Mouse (Mus musculus) adrenal gland, adult (tissue): ENCODE results near the gene Nacc2.
A peak's percentile ranks its signal among the peaks of the same experiment; 100 is the strongest.

Experiments
- DNase-seq, 2 experiments: peaks; one replicate each; pipeline ENCODE4 v3.0.0; 2022 to 2023; ENCODE audit warnings: low spot score in 1 of 2; ENCODE audit not compliant: inconsistent age in 2 of 2

Nacc2 gene

DNA sequence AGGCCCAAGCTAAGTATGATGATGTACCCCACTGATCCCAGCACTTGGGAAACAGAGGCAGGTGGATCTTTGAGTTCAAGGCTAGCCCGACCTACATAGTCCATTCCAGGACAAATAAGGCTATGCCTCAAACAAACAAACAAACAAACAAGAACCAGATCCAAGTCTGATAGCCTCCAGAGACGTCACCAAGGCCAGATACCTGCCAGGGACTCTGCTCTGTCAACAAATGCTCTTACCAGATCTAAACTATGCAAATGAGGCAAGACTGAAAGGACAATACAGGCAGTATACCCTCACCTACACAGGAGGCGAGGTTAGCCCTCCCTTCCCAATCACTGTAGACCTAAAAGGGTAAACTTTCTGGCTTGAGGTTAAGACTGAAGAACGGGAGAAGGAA, 22.7 kb downstream of the Nacc2 start:
- DNase-seq = no peak

DNA sequence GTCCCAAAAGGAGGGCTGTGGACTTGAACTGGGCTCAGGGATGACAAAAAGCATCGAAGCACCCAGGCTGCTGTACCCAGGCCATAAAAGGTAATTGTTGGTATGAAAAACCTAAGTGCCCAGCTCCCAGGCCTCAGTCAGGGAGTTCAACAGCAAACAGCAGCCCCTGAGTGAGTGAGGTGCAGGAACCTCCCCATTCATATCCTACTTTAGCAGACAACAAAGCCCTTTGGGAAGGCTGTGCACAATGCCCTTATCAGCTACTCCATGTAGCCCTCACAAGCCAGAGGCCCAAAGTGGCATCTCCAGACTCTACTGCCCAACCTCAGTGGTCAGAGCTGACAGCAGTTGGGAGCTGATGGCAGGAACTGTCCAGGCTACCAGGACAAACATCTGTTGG, 23.2 kb downstream of the Nacc2 start:
- DNase-seq = no peak

- DNase-seq = no peak
Measured at GRCm38 (mm10) chr2:26099260-26099659, 23.8 kb downstream of the Nacc2 start.

DNA sequence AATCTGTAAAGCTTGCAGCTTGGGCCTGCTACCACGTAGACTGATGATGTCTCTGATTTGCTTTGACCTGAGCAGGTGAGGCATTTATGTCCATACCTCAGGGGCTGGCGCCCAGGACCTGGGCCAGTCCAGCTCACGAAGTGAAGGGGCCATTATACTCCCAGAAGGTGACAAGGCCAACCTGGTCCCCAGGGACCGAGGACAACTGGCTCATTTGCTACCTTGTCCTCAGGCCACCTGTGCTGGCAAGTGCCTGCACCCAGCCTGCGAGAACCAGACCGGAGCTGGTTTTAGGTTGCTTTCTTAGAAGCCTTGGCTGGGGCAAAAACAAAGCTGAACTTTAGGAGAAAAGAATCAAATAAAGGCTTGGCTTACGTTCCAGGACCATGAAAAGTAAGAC, 29.1 kb downstream of the Nacc2 start:
- DNase-seq = no peak

GRCm38 (mm10) chr2:26091771-26092393, 31.1 kb downstream of the Nacc2 start:
- peak in 1 of 2 experiments; percentile 51 for DNase-seq

DNA sequence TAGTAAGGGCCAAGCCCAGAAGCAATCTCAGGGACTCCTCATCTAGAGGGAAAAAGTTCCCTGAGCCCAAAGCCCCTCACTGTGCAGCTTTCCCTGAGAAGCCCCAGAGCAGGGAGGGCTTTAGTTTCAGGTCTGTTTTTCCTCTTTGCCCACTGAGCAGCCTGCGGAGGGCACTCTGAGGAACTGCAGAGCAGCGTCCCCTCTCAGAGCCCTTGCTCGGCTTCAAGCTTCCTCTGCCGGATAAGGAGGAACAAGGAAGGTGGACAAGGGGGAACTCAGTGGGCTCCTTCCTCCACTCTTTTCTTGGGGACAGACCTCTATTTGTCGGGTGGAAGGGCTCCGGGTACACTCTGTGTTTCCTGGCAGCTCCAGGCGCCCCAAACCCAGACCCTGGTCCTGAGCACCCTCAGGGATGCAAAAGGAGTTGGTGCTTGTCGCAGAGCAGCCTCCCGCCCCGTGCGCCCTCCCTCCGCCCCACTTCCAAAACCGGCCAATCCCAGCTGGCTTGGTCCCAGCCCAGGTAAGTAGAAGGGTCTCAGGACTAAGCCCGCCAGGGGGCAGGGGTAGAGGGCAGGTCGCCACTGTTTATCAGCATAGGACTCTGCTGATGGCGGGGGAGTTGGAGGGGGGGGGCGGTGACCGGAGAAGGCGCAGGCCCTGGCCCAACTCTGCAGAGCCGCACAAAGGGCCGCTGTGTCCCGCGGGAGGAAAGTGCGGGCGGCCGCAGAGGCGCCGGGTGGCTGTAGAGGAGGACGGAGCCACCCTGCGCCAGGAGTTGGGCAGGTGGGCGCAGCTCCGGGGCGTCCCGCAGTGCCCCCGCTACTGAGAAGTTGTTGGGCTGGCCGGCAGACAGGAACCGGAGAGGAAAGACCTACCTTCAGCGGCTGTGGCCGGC, 31.9 kb downstream of the Nacc2 start:
- no peak for DNase-seq

DNA sequence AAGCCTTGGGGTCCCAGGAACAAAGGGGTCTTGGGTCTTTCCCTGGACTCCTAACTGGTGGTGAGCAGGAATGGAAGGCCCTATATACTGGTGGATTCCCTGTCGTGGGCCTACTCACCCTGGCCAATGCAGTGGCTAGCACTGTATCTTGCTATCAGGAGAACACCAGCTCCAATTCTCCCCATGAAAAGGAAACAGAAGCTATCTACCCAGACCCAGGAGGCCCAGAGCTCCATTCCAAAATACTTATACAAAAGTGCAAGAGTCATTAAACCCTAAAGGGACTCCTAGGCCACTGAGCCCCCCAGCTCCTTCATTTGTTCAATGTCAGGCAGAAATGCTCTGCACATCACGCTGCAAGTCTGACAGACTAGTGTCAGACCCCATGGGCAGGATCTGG, 34.0 kb downstream of the Nacc2 start:
- DNase-seq = no peak

DNA sequence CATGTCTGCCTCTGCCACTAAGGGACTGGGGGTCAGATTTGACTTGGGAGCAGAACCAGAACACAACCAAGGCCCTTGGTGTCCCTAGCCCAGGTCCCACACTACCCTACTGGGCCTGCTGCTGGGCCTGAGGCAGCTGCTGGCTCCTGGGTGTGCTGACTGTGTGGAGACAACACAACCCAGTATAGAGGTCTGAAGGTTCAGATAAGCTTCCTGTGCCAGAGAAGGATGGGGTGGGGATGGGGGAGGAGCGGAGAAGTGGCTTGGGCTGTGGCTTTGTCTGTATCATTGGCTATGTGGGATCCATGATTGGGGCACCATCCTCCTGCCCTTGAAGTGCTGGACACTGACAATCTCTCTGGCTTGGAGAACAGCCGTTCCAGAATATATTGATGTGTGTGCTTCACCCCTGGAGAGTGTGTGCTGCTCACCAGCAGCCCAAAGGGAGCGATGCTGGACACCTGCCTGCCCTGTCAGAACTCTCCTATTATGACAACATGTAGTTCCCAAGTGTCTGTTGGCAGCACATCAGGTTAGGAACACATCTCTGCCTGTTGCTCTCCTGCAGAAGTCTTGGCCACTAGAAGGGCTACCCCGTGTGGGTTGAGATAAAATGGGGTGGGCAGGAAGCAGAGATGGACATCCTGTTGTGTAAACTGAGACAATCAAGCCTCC, 36.0 kb downstream of the Nacc2 start:
- DNase-seq = no peak

GRCm38 (mm10) chr2:26086505-26086904, 36.5 kb downstream of the Nacc2 start:
- DNase-seq = no peak

DNA sequence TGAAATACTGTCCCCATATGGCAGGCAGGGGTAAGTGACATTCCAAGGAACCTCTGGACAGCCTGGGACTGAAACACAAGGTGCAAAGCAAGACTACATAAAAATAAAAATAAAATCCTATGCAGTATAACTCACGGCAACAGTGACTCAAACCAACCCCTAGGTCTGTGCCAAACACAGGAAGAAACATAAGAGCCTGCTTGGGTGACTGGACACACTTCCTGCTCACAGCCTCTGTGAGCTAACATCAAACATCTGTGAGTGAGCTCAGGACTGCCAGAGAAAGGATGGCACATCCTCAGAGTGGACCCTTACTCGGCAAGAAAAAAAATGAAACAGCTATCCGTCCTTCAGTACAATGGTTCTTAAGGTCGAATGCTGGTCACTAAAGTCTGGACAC, 40.1 kb downstream of the Nacc2 start:
- DNase-seq = peak in 1 of 2 experiments; percentile 32

DNA sequence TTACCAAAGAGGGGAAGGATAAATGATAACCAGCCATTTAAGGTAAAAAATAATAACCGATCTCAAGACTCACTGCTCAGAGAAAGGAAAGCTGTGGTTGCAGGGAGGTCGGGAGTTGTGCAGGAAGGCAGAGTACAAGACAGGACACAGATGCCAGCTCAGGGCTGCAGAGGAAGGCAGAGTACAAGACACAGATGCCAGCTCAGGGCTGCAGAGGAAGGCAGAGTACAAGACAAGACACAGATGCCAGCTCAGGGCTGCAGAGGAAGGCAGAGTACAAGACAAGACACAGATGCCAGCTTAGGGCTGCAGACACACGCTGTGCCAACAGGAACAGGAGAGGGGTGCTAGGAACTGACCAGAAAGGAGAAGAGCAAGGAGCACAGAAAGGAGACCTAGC, 42.2 kb downstream of the Nacc2 start:
- no peak for DNase-seq

DNA sequence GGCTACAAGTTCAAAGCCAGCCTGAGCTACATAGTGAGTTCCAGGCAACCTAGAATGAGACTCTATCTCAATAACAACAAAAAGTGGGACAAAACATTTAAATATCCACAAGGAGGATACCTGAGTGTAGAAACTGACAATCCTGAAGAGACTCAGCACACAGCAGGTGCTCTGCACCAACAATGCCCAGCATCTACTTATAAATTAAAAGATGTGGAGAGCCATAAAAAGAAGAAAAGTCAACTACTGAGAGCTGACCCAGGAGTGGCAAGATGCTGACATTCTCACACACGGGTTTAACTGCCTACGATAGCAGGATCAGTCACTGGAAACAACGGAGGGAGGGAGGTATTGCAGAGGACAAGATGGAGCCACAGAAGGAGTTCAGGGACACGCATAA, 43.6 kb downstream of the Nacc2 start:
- DNase-seq = no peak

DNA sequence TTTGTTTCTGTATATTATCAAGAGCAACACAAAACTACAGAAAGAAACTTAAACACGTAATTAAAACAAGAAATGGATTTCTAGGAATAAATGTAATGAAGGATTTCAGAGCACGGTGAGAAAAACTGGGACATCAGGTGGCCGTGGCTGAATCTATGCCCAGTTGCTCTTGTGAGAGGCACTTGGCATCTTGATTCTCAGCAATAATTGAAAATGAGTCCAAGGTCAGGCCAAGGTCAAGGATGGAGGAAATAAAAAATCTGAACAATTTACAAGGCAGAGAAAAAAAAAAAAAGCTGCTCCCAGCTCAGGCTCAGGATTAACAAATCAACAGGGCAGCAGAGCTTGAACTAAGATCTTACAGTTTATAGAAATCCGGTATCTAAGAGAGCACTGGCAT, 46.0 kb downstream of the Nacc2 start:
- peak in 1 of 2 experiments; percentile 70 for DNase-seq

GRCm38 (mm10) chr2:26076121-26076520, 46.9 kb downstream of the Nacc2 start:
- peak; percentile 28 to 61 for DNase-seq

DNA sequence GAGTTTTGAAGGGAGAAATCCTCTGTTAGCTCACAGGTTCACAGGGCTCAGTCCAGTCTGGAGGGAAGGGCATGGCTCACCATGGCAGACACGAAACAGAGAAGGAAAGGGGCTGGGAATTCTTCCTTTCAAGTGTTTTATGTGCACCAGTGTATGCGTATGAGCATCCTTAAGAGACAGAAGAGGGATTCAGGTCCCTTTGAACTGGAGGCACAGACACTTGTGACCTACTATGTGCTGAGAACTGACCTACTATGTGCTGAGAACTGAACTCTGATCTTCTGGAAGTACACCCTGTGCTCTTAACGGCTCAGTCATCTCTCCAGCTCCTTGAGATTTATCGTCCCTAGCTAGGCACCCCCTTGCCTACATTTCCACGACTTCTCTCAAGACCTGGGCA, 48.5 kb downstream of the Nacc2 start:
- DNase-seq = no peak

GRCm38 (mm10) chr2:26068592-26068991, 54.4 kb downstream of the Nacc2 start:
- DNase-seq = no peak

DNA sequence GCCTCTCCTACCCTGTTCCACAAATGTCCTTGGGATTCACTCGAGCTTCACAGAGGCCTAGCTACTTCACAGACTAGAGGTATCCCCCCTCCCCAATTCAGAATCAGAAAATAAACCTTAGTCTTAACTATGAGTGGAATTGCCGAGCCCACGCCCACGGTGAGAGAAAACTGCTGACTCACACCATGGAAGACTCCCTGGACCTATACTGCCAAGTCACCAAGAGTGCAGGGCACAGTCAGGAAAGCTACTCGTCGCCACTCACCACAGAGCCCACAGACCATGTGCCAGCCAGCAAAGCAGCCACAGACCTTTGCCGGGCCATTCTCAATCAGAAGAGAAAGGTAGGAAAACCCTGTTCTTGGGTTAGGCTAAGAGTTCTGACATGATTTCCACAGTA, 54.8 kb downstream of the Nacc2 start:
- no peak for DNase-seq

DNA sequence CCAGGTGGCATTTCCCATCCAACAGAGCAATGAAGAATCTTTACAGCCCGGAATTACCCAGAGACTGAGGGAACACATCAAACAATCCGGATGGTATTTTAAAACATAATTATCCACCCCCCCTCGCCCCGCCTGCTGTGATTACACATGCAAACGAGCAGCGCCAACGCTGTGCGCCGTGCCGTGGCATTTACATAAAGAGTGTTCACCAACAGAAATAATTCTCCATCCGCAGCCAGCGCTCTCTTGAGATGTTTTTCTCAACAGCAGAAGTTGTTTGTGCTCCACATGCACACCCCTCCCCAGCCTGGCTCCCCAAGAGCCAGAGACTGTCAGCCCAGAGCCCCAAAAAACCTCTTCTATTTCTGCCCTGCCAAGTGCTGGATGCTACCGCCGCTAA, 56.5 kb downstream of the Nacc2 start:
- DNase-seq = no peak

- no peak for DNase-seq
Measured at GRCm38 (mm10) chr2:26062742-26063427, 60.1 kb downstream of the Nacc2 start.

DNA sequence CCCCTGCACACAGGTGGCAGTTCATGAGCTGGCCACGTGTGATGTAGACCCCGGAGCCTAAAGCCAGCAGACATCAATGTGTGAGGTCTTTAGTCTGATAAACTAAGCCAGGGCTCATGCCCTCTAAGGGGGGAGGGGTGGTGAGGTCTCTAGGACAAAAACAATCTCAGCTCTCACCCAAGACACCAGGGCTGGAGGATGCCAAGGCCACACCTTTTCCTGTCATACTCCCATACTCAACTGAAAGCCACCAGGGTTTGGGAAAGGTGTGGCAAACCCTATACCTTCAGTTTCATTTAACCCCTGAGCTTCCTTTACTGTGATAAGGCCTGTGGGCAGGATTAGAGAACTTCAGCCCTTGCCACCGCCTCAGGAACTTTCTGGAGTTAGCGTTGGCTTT, 60.8 kb downstream of the Nacc2 start:
- no peak for DNase-seq

GRCm38 (mm10) chr2:26061018-26061666, 61.9 kb downstream of the Nacc2 start:
- DNase-seq = no peak
